Mouse (Mus musculus) telencephalon, adult 2 months (tissue): ENCODE results near the gene Tmem175.

Experiments
- DNase-seq: peaks from one replicate; pipeline ENCODE4 v3.0.0-alpha.2; 2011; ENCODE audit warnings: low read depth, low spot score

The Tmem175 gene

GRCm38 (mm10) chr5:108677605-108678295 is 48.2 kb downstream of the Tmem175 start:
- peak; percentile 84 for DNase-seq

- no peak for DNase-seq
These were observed 48.8 kb downstream of the Tmem175 start for GRCm38 (mm10) chr5:108678296-108678854.

- no peak for DNase-seq
These were observed 50.3 kb downstream of the Tmem175 start for GRCm38 (mm10) chr5:108679909-108680308.

DNA sequence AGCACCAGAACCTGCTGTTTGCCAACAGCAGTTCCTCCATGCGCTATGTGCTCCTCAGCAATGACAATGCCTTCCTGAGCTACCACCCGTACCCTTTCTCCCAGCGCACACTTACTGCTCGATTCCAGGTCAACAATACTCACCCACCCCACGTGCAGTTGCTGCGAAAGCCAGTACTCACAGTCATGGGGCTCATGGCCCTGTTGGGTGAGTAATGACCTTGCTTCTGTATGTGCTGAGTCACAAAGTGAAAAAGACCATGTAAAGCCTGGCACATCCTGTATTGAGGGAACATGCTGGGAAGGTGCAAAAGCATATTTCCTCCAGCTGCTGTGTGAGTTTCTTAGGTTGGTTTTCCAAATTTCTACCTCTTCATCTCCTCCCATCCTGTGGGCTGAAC is 51.3 kb downstream of the Tmem175 start:
- DNase-seq = no peak

- no peak for DNase-seq
These were observed 59.5 kb downstream of the Tmem175 start for GRCm38 (mm10) chr5:108689091-108689490.

GRCm38 (mm10) chr5:108691152-108691551 is 61.6 kb downstream of the Tmem175 start:
- DNase-seq = no peak

- no peak for DNase-seq
These were observed 62.7 kb downstream of the Tmem175 start, which contains the start of gene Fgfrl1 for GRCm38 (mm10) chr5:108692271-108692670. TSS of gene Fgfrl1 (plus strand) at chr5:108692382.

DNA sequence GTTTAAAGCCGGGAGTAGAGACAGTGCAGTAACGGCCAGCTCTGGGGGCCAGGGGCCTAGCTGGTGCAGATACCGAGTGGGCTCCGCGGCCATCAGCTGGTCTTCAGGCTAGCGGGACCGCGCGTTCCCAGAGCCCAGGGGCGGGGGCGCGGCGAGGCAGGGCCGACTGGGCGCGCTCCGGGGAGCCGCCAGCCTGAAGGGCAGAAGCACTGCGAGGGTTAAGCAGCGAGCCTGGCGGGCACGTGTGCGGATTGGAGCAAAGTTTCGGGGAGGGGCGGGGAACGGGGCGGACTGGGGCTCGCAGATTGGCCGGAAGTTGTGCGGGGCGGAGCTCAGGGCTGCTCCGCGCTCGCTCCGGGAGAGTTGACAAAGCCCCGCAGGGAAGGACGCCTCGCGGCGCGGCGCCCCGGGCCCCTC is 64.3 kb downstream of the Tmem175 start:
- peak; percentile 35 for DNase-seq

GRCm38 (mm10) chr5:108694352-108695261 is 65.0 kb downstream of the Tmem175 start:
- no peak for DNase-seq

DNA sequence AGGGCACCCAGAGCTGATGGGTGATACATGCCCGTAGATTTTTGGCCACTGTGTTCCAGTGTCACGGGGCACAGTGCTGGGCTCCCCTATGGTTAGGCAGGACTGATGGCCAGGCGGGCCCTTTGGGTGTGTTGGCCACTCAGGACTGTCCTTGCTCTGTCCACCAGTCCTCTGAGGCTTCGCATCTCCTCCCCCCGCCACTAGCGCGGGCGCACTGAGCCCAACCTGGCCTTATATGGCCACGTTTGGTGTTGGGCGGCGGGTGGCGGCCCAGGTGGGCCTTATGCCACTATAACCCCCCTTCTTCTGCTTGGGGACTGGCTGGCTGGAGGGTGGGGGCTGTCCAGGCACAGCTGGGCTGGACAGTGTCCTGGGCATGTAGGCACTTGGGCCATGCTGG is 66.3 kb downstream of the Tmem175 start:
- no peak for DNase-seq

DNA sequence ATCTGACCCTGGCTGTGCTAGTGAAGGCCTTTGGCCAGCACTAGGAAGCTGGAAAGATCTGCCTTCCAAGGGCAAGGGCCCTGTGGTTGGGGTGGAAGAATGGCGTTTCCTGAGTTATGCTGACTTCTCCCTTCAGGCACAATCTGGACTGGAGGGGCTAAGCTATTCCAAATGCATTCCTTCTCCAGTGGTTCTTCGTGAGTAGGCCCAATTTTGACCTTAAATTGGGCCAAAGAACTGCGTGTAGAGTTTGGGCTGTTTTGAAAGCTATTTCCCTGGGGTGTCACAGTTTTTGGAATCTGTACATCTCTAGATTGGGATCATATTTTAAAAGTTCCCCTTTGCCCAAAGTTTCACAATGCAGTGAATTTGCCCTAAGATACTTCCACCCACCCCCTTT is 67.0 kb downstream of the Tmem175 start:
- no peak for DNase-seq

DNA sequence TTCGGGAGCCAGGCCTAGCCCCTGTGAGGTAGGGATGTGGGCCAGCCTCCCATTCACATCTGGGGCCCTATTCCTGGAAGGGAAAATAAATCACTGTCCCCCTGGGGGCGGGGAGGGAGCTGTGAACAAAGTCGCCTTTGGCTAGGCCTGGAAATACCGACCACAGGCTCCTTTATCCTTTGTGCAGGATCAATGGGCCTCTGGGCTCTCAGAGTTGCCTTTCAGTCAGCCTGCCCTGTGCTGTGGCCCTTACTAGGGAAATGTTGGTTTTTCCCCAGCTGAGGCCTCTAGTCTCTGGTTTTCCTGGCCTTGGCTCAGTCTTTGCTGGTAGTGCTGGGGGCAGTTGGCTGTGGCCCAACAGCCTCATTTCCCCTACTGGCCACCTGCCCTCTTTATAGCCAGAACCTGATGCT is 67.8 kb downstream of the Tmem175 start:
- peak; percentile 34 for DNase-seq
